Mouse (Mus musculus): ENCODE measurements around the gene Abca17.

DNA sequence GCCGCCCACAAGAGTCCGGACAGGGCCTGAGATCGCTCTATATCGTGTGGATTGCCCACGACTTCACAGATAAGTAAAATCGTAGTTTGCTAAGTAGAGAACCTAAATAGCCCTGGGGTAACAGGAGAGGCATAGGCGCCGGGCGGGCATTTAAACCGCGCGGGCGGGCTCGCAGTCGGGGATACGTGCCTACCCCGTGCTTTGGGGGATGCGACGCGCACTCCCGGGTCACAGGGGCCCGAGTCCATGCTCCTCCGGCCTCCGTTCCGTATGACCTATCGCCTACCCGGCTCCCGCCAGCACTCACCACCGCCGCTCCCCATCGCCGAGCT is 99.9 kb downstream of the Abca17 start:
- TF ChIP-seq GATA1 (IDR thresholded peaks at IDR 0.05; ENCODE audit: borderline replicate concordance, low read length) (no peak), FLI1 (IDR thresholded peaks at IDR 0.05; ENCODE audit: low read length) (no peak)
